Mouse (Mus musculus): ENCODE measurements around the gene Serpina3f. TPM values are rescaled to one million over a fixed set of nuclear protein-coding genes. Genes with fewer than 3 reads are reported as not detected.

Serpina3f gene
- polyA plus RNA-seq (2012; rRNA removed; ENCODE audit: low replicate concordance) = 0.77 and 1.1 TPM in 2 replicates

DNA sequence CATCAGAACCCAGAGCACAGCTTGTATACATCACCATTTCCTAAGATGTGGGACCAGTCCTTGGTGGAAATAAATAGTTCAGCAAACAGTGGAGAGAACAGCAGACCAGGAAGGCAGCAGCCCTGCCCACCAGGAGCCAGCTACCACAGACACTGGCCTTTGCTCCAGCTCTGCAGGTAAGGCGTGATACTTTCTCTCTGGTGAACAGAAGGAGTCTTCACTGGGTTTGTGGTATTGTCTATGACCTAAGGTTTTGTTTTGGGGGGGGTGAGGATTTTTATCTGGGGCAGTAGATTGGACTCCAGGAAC is at the start of gene Serpina3f:
Serpina3f (plus strand) TSS at position 100 of the 309 bp plus-strand sequence.

DNA sequence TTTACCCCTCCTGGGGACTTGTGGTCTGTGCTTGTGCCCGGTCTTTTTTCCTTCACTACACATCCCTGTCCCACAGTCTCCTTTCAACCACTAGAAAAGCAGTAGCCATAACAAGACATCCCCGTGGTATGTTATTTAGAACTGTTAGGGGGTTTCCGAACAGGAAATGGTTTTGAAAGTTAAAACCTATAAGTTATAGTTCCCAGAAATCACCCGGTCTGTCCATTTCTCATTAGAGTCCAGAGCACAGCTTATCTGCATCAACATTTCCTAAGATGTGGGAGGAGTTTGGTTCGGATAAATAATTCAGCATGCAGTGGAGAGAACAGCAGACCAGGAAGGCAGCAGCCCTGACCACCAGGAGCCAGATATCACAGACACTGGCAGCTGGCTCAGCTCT is 21.6 kb downstream of the Serpina3f start, which contains the start of gene Serpina3g:
Serpina3g (plus strand) TSS at position 331 of the 400 bp plus-strand sequence.

DNA sequence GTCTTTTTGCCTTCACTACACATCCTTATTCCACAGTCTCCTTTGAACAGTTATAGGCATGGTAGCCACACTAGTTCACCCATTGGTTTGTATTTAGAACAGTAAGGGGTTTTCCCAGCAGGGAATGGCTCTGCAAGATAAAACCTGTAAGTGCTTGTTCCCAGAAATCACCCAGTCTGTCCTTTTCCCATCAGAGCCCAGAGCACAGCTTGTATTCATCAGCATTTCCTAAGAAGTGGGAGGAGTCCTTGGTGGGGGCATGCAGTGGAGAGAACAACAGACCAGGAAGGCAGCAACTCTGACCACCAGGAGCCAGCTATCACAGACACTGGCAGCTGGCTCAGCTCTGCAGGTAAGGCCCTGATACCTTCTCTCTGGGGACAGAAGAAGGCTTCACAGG is 48.5 kb downstream of the Serpina3f start, which contains the start of gene Serpina3i:
Serpina3i (plus strand) TSS at position 260 of the 400 bp plus-strand sequence.

Other genes with a start within 250 kb of the Serpina3f start
- gene Serpina11, start 224.6 kb upstream of the Serpina3f start, polyA plus RNA-seq (2012; rRNA removed; ENCODE audit: low replicate concordance) = 0.43 TPM in 1 of 2 replicates, not detected in the other
- gene Serpina9, start 200.8 kb upstream of the Serpina3f start, polyA plus RNA-seq (2012; rRNA removed; ENCODE audit: low replicate concordance) = 0.02 and 0.12 TPM in 2 replicates
- gene Serpina12, start 170.1 kb upstream of the Serpina3f start, polyA plus RNA-seq (2012; rRNA removed; ENCODE audit: low replicate concordance) = not detected in 2 replicates
- not detected in 2 replicates for gene Serpina5, start 113.4 kb upstream of the Serpina3f start, polyA plus RNA-seq (2012; rRNA removed; ENCODE audit: low replicate concordance)
- gene Serpina3a, start 101.8 kb upstream of the Serpina3f start, polyA plus RNA-seq (2012; rRNA removed; ENCODE audit: low replicate concordance) = not detected in 2 replicates
- not detected in 2 replicates for gene Serpina3b, start 86.5 kb upstream of the Serpina3f start, polyA plus RNA-seq (2012; rRNA removed; ENCODE audit: low replicate concordance)
- gene Serpina3c, start 60.7 kb upstream of the Serpina3f start, polyA plus RNA-seq (2012; rRNA removed; ENCODE audit: low replicate concordance) = 0.04 and 0.46 TPM in 2 replicates
- gene Serpina3g, start 21.7 kb downstream of the Serpina3f start, polyA plus RNA-seq (2012; rRNA removed; ENCODE audit: low replicate concordance) = 7.1 and 10.1 TPM in 2 replicates
- gene Serpina3i, start 48.6 kb downstream of the Serpina3f start, polyA plus RNA-seq (2012; rRNA removed; ENCODE audit: low replicate concordance) = 0.06 and 0.13 TPM in 2 replicates
- gene Serpina3j, start 100.0 kb downstream of the Serpina3f start, polyA plus RNA-seq (2012; rRNA removed; ENCODE audit: low replicate concordance) = not detected in 2 replicates
- gene Serpina3k, start 123.9 kb downstream of the Serpina3f start, polyA plus RNA-seq (2012; rRNA removed; ENCODE audit: low replicate concordance) = 0.25 TPM in 1 of 2 replicates, not detected in the other
- not detected in 2 replicates for gene Serpina3m, start 123.9 kb downstream of the Serpina3f start, polyA plus RNA-seq (2012; rRNA removed; ENCODE audit: low replicate concordance)
- 4.8 and 10.2 TPM in 2 replicates for gene Serpina3n, start 192.2 kb downstream of the Serpina3f start, polyA plus RNA-seq (2012; rRNA removed; ENCODE audit: low replicate concordance)

All from duodenum, adult 2 months (tissue).